Mouse (Mus musculus) hindbrain, embryonic 12.5 days (tissue): Measurements from ENCODE around the gene Myadml2. TPM values are rescaled to one million over a fixed set of nuclear protein-coding genes. Genes with fewer than 3 reads are reported as not detected.

Experiments
- ATAC-seq: fragments of 200-750 bp; cut with Nextera tagmentation; 2 replicates; pipeline ENCODE4 v1.8.0; 2017; ENCODE audit warnings: moderate TSS enrichment; ENCODE audit not compliant: low FRiP score
- H3K27ac ChIP-seq: fragments of 300-500 bp; sonication (generic); 2 replicates; pipeline ENCODE4 v1.5.1; 2016; ENCODE audit warnings: mild to moderate bottlenecking
- H3K27me3 ChIP-seq: fragments of 300-500 bp; sonication (generic); 2 replicates; pipeline ENCODE4 v1.6.1; 2016; ENCODE audit warnings: mild to moderate bottlenecking
- H3K36me3 ChIP-seq: fragments of 300-500 bp; sonication (generic); 2 replicates; pipeline ENCODE4 v1.6.1; 2016; ENCODE audit warnings: mild to moderate bottlenecking
- H3K4me1 ChIP-seq: fragments of 300-500 bp; sonication (generic); 2 replicates; pipeline ENCODE4 v1.6.1; 2016
- H3K4me2 ChIP-seq: fragments of 300-500 bp; sonication (generic); replicated peaks from 2 replicates; pipeline ENCODE4 v1.6.1; 2016; ENCODE audit warnings: mild to moderate bottlenecking
- H3K4me3 ChIP-seq: fragments of 300-500 bp; sonication (generic); 2 replicates; pipeline ENCODE4 v1.5.1; 2016; ENCODE audit warnings: mild to moderate bottlenecking
- H3K9ac ChIP-seq: fragments of 300-500 bp; sonication (generic); 2 replicates; pipeline ENCODE4 v1.6.1; 2016; ENCODE audit warnings: mild to moderate bottlenecking, moderate library complexity
- H3K9me3 ChIP-seq: fragments of 300-500 bp; sonication (generic); replicated peaks from 2 replicates; pipeline ENCODE4 v1.6.1; 2016; ENCODE audit warnings: mild to moderate bottlenecking
- WGBS: fragments of 180-500 bp; shearing (Covaris S2); methylation state at CpG from one replicate; pipeline ENCODE4 v1.1.7; 2016; 5-methylcytosine and 5-hydroxymethylcytosine counted together
- microRNA-seq: library from miRNA; unstranded; fragments of <30 nt; microRNA quantifications from one replicate; pipeline ENCODE4, GENCODE M21; 2017
- polyA plus RNA-seq: library from polyadenylated mRNA; unstranded; fragments of >200 nt; fragmentation: Nextera tagmentation; extraction: Ambion mirVana; gene quantifications from 2 replicates; pipeline ENCODE4 v1.2.1, GENCODE M21; 2016

Gene Myadml2
- polyA plus RNA-seq, 1 experiment from 2014 or later = 0.39 TPM

DNA sequence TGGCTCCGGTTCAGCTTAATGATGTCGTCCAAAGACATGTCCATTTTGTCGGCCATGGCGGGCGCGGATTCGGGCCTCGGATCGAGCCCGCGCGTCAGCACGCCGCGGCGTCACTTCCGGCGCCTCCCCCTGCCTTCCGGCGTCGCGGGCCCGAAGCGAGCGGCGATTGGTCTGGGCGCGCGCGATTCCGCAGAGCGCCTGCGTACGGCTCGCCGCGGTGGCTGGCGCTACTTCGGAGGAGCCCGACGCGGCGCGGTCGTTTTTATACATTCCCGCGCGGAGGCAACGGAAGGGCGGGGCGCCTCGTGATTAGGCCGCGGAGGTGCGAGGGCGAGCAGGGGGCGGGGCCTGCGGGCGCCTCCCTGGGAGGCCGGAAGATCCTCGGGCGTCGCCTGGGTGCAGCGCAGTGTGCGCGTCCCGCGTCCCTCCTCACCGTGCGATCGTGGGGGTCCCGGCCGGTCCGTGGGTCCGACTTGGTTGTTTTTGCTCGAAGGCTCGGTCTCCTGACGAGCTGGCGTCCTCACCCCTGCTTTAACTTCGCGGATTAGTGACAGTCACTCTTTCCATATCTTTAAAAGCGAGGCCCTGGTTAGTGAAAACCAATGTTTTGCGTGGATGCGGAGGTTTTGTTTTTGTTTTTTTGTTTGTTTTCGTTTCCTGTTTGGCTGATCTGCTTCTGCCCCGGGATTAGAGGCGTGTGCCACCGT, 49.5 kb downstream of the Myadml2 start, which contains the start of the genes Alyref and Anapc11:
Alyref (minus strand) TSS at position 83 of the 707 bp plus-strand sequence.
Anapc11 (plus strand) TSS at position 139 of the 707 bp plus-strand sequence.
- Histone ChIP-seq H3K4me1 (peaks cover 21% of the 10 kb centered on the region), H3K36me3 (peaks cover 52% of the 10 kb centered on the region), H3K4me2 (peak within 1 kb of the TSS; percentile 96), H3K9ac (peak within 1 kb of the TSS; percentile 93), H3K4me3 (peak within 1 kb of the TSS; percentile 83), H3K27me3 (no peaks in the 10 kb centered on the region), H3K9me3 (no peaks in the 10 kb centered on the region), H3K27ac (peak within 1 kb of the TSS; percentile 91)
- under 1% methylated on average over 88 of the region's 88 CpGs for WGBS
- peak; percentile 97 for ATAC-seq

DNA sequence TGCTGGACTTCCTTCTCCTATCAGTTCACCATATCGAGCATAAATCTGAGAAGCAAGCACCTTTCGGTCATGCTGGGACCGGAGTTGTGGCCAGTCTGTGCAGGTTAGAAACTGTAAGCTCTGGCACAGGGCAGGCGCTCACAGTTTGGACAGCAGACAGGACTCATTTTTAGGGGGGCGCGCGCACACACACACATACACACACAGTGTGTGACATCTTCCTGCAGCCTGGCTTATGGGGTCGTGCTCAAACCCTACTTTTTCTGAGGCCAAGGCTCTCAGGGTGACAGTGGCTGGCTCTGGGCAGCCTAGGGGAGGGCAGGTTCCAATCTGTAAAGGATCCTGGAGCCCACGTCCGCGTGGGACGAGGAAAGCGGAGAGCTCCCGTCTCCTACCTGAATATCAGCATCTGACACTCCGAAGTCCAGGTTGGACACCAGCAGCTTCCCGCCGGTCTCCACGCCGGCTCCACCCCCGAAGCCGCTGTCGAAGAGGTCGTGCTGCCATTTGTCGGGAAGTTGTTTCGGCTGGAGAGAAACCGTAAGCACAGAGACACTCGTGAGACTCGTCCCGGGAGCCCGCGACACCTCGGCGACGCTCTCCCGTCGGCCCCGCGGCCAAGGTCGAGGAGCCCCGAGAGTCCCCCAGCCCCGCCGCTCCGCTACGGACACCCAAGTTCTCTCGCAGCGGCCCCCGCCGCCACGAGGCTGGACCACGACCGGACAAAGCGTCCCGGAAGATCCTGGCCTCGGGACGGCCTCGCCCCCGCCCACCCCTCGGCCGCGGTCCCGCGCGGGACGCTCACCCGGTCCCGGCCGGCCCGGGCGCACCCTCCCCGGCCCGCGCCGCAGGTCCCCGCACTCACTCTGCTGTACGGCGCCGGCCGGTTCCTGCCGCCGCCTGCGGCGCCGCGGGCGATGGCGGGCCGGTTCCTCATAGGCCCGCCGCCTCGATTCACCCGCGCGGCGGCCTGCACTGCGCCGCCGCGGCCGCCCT, 50.4 kb downstream of the Myadml2 start:
- Histone ChIP-seq H3K9ac (peak overlapping the region; percentile 93), H3K27me3 (no peaks in the 10 kb centered on the region), H3K36me3 (peaks cover 52% of the 10 kb centered on the region), H3K27ac (peak overlapping the region; percentile 91), H3K9me3 (no peaks in the 10 kb centered on the region), H3K4me2 (peak overlapping the region; percentile 96), H3K4me3 (peak overlapping the region; percentile 83), H3K4me1 (peaks cover 21% of the 10 kb centered on the region)
- ATAC-seq = peak; percentile 81
- WGBS = 4% methylated on average over 96 of the region's 99 CpGs

Small RNA genes within 50 kb of the gene (microRNA-seq; reads per million reads assigned to microRNA genes)
- gene Mir6936 = 3.8 reads per million, percentile 6 among the genes with 10 or more reads in this experiment

Other genes with a start within 250 kb of the Myadml2 start
- gene Nploc4, start 210.4 kb downstream of the Myadml2 start, polyA plus RNA-seq = 51.4 and 51.5 TPM in 2 replicates
- gene Tspan10, start 205.5 kb downstream of the Myadml2 start, polyA plus RNA-seq = not detected in 2 replicates
- not detected in 2 replicates for gene Pde6g, start 194.7 kb downstream of the Myadml2 start, polyA plus RNA-seq
- 10.6 and 11.3 TPM in 2 replicates for gene Oxld1, start 190.1 kb downstream of the Myadml2 start, polyA plus RNA-seq
- 33.8 and 35.5 TPM in 2 replicates for gene Ccdc137, start 190.0 kb downstream of the Myadml2 start, polyA plus RNA-seq
- gene Arl16, start 180.6 kb downstream of the Myadml2 start, polyA plus RNA-seq = 57.1 and 58.4 TPM in 2 replicates
- 104 and 108 TPM in 2 replicates for gene Mrpl12, start 163.5 kb downstream of the Myadml2 start, polyA plus RNA-seq
- 37.7 and 38.0 TPM in 2 replicates for gene Slc25a10, start 156.3 kb downstream of the Myadml2 start, polyA plus RNA-seq
- gene Gcgr, start 117.5 kb downstream of the Myadml2 start, polyA plus RNA-seq = 0.47 and 0.54 TPM in 2 replicates
- gene Mcrip1, start 98.4 kb downstream of the Myadml2 start, polyA plus RNA-seq = 210 and 219 TPM in 2 replicates
- gene Ppp1r27, start 97.0 kb downstream of the Myadml2 start, polyA plus RNA-seq = not detected in 2 replicates
- 473 and 486 TPM in 2 replicates for gene P4hb, start 74.9 kb downstream of the Myadml2 start, polyA plus RNA-seq
- 548 TPM in 2 replicates for gene Arhgdia, start 66.5 kb downstream of the Myadml2 start, polyA plus RNA-seq
- gene Alyref, start 49.8 kb downstream of the Myadml2 start, polyA plus RNA-seq = 539 and 588 TPM in 2 replicates
- 153 and 170 TPM in 2 replicates for gene Anapc11, start 49.7 kb downstream of the Myadml2 start, polyA plus RNA-seq
- gene Npb, start 39.7 kb downstream of the Myadml2 start, polyA plus RNA-seq = 1.0 and 1.3 TPM in 2 replicates
- 145 and 148 TPM in 2 replicates for gene Pcyt2, start 30.2 kb downstream of the Myadml2 start, polyA plus RNA-seq
- 43.9 and 50.0 TPM in 2 replicates for gene Sirt7, start 22.9 kb downstream of the Myadml2 start, polyA plus RNA-seq
- gene Mafg, start 14.6 kb downstream of the Myadml2 start, polyA plus RNA-seq = 40.1 TPM in 2 replicates
- 28.5 and 28.8 TPM in 2 replicates for gene Pycr1, start 4.4 kb downstream of the Myadml2 start, polyA plus RNA-seq
- gene Notum, start 13.0 kb upstream of the Myadml2 start, polyA plus RNA-seq = 1.7 and 3.0 TPM in 2 replicates
- gene Aspscr1, start 24.8 kb upstream of the Myadml2 start, polyA plus RNA-seq = 144 and 151 TPM in 2 replicates
- 106 and 113 TPM in 2 replicates for gene Cenpx, start 65.6 kb upstream of the Myadml2 start, polyA plus RNA-seq
- 75.3 and 78.8 TPM in 2 replicates for gene Lrrc45, start 65.8 kb upstream of the Myadml2 start, polyA plus RNA-seq
- 98.4 and 99.9 TPM in 2 replicates for gene Rac3, start 73.3 kb upstream of the Myadml2 start, polyA plus RNA-seq
- 11.6 and 12.2 TPM in 2 replicates for gene Dcxr, start 79.1 kb upstream of the Myadml2 start, polyA plus RNA-seq
- gene Cbr2, start 84.0 kb upstream of the Myadml2 start, polyA plus RNA-seq = 1.6 and 2.6 TPM in 2 replicates
- gene Hmga1b, start 114.6 kb upstream of the Myadml2 start, polyA plus RNA-seq = 3.0 and 4.0 TPM in 2 replicates
- gene Rfng, start 136.0 kb upstream of the Myadml2 start, polyA plus RNA-seq = 68.5 and 70.1 TPM in 2 replicates
- gene Gps1, start 136.1 kb upstream of the Myadml2 start, polyA plus RNA-seq = 223 and 232 TPM in 2 replicates
- gene Dus1l, start 148.2 kb upstream of the Myadml2 start, polyA plus RNA-seq = 54.5 and 60.0 TPM in 2 replicates
- 115 and 120 TPM in 2 replicates for gene Fasn, start 176.4 kb upstream of the Myadml2 start, polyA plus RNA-seq